Mouse (Mus musculus) MEL (cell line): ENCODE data around the gene Ruvbl2. TPM values are rescaled to one million over a fixed set of nuclear protein-coding genes. Genes with fewer than 3 reads are reported as not detected.

Experiments
- DNase-seq: peaks from one replicate; pipeline ENCODE4 v3.0.0; 2011; ENCODE audit warnings: low read depth, low spot score
- H3K27ac ChIP-seq: 2 replicates; pipeline ENCODE4 v1.5.1; 2012; ENCODE audit warnings: low read depth, mild to moderate bottlenecking, control low read depth, low read length, moderate library complexity; ENCODE audit not compliant: control insufficient read depth
- H3K27me3 ChIP-seq, 2 experiments: fragments of 150-350 bp in 1 of 2; sonication (generic) in 1 of 2; 2 replicates each; pipeline ENCODE4 v1.6.1; 2012; ENCODE audit warnings: low read length in 2 of 2, mild to moderate bottlenecking in 2 of 2, improper control_type of control experiment in 1 of 2, moderate library complexity in 1 of 2; ENCODE audit not compliant: insufficient read depth in 2 of 2, control insufficient read depth in 1 of 2
- H3K36me3 ChIP-seq, 2 experiments: 2 replicates each; pipeline ENCODE4 v1.6.1; 2012 to 2014; ENCODE audit warnings: low read length in 2 of 2, improper control_type of control experiment in 1 of 2, inconsistent platforms in 1 of 2, mild to moderate bottlenecking in 1 of 2; ENCODE audit not compliant: insufficient read depth in 2 of 2, control insufficient read depth in 1 of 2
- H3K4me1 ChIP-seq, 2 experiments: fragments of 150-350 bp in 1 of 2; sonication (generic) in 1 of 2; 2 replicates each; pipeline ENCODE4 v1.6.1; 2012; ENCODE audit warnings: low read length in 2 of 2, improper control_type of control experiment in 1 of 2, mild to moderate bottlenecking in 1 of 2; ENCODE audit not compliant: insufficient read depth in 2 of 2, control insufficient read depth in 1 of 2
- H3K4me3 ChIP-seq, 2 experiments: fragments of 150-350 bp in 1 of 2; sonication (generic) in 1 of 2; 2 replicates each; pipeline ENCODE4 v1.5.1; 2012; ENCODE audit warnings: low read depth in 2 of 2, low read length in 2 of 2, mild to moderate bottlenecking in 2 of 2, moderate library complexity in 2 of 2, control low read depth in 1 of 2, improper control_type of control experiment in 1 of 2; ENCODE audit not compliant: control insufficient read depth in 1 of 2, insufficient read depth in 1 of 2
- H3K79me2 ChIP-seq: 2 replicates; pipeline ENCODE4 v1.6.1; 2012; ENCODE audit warnings: mild to moderate bottlenecking, low read length, moderate library complexity; ENCODE audit not compliant: control insufficient read depth, poor library complexity, insufficient read depth
- H3K9ac ChIP-seq: 2 replicates; pipeline ENCODE4 v1.6.1; 2012; ENCODE audit warnings: low read depth, mild to moderate bottlenecking, control low read depth, low read length, moderate library complexity; ENCODE audit not compliant: control insufficient read depth, poor library complexity, severe bottlenecking
- H3K9me3 ChIP-seq: fragments of 150-350 bp; sonication (generic); replicated peaks from 2 replicates; pipeline ENCODE4 v1.6.1; 2012; ENCODE audit warnings: mild to moderate bottlenecking, low read length, improper control_type of control experiment, moderate library complexity; ENCODE audit not compliant: insufficient read depth
- GABPA ChIP-seq: IDR thresholded peaks from 2 replicates; pipeline ENCODE4 v1.6.1; 2012; ENCODE audit warnings: low read depth, mild to moderate bottlenecking, inconsistent platforms, low read length, improper control_type of control experiment, moderate library complexity
- MEF2A ChIP-seq: IDR thresholded peaks from 2 replicates; pipeline ENCODE4 v1.6.1; 2014; ENCODE audit warnings: low read depth, mild to moderate bottlenecking, inconsistent platforms, low read length, improper control_type of control experiment; ENCODE audit not compliant: poor library complexity, insufficient replicate concordance, severe bottlenecking; ENCODE audit errors: extremely low read depth
- MXI1 ChIP-seq: IDR thresholded peaks from 2 replicates; pipeline ENCODE4 v1.6.1; 2011; ENCODE audit warnings: mild to moderate bottlenecking, low read depth, low read length, improper control_type of control experiment
- NRF1 ChIP-seq: IDR thresholded peaks from 2 replicates; pipeline ENCODE4 v1.6.1; 2014; ENCODE audit warnings: low read depth, mild to moderate bottlenecking, inconsistent platforms, low read length, improper control_type of control experiment, moderate library complexity; ENCODE audit not compliant: poor library complexity, insufficient read depth, severe bottlenecking
- POLR2A ChIP-seq, 2 experiments: IDR thresholded peaks; 2 replicates each; pipeline ENCODE4 v1.6.1; 2011 to 2012; ENCODE audit warnings: low read length in 2 of 2, mild to moderate bottlenecking in 2 of 2, control low read depth in 1 of 2, improper control_type of control experiment in 1 of 2, low read depth in 1 of 2, moderate library complexity in 1 of 2; ENCODE audit not compliant: control insufficient read depth in 1 of 2, insufficient read depth in 1 of 2, poor library complexity in 1 of 2
- POLR2AphosphoS2 ChIP-seq: IDR thresholded peaks from 2 replicates; pipeline ENCODE4 v1.6.1; 2011; ENCODE audit warnings: low read length, improper control_type of control experiment
- SIN3A ChIP-seq: IDR thresholded peaks from 2 replicates; pipeline ENCODE4 v1.6.1; 2012; ENCODE audit warnings: low read length, improper control_type of control experiment, inconsistent platforms
- TAL1 ChIP-seq: IDR thresholded peaks from 2 replicates; pipeline ENCODE4 v1.6.1; 2012; ENCODE audit warnings: mild to moderate bottlenecking, inconsistent platforms, low read length, moderate library complexity, mixed read lengths
- TBP ChIP-seq: IDR thresholded peaks from 2 replicates; pipeline ENCODE4 v1.8.0; 2011; ENCODE audit warnings: low read depth, low read length, improper control_type of control experiment
- TCF12 ChIP-seq: IDR thresholded peaks from 2 replicates; pipeline ENCODE4 v1.6.1; 2014; ENCODE audit warnings: low read depth, mild to moderate bottlenecking, inconsistent platforms, low read length, improper control_type of control experiment, moderate library complexity
- UBTF ChIP-seq: IDR thresholded peaks from 2 replicates; pipeline ENCODE4 v1.6.1; 2012; ENCODE audit warnings: low read depth, mild to moderate bottlenecking, inconsistent platforms, low read length, improper control_type of control experiment, moderate library complexity, borderline replicate concordance; ENCODE audit not compliant: insufficient read depth
- USF1 ChIP-seq: IDR thresholded peaks from 2 replicates; pipeline ENCODE4 v1.6.1; 2014; ENCODE audit warnings: low read depth, mild to moderate bottlenecking, inconsistent platforms, low read length, improper control_type of control experiment, moderate library complexity
- ZNF384 ChIP-seq: IDR thresholded peaks from 2 replicates; pipeline ENCODE4 v1.6.1; 2012; ENCODE audit warnings: low read depth, mild to moderate bottlenecking, inconsistent platforms, low read length, improper control_type of control experiment
- polyA plus RNA-seq, 2 experiments: library from polyadenylated mRNA; stranded (reverse) in 1 of 2; unstranded in 1 of 2; fragments of >175 nt in 1 of 2; fragments of >200 nt in 1 of 2; gene quantifications; 2 replicates each; pipeline versions ENCODE4 v1.2.1 to v1.2.4; 2012; ENCODE audit warnings: low replicate concordance in 2 of 2, low read depth in 1 of 2; ENCODE audit not compliant: insufficient read length in 2 of 2, insufficient read depth in 1 of 2, missing spikeins in 1 of 2
- total RNA-seq: library from RNA; depleted of rRNA; stranded (reverse); fragments of 300-350 nt; gene quantifications from 2 replicates; pipeline ENCODE4 v1.2.3, GENCODE M21; 2012

Gene Ruvbl2
- total and polyA plus RNA-seq, 3 experiments, result 434 to 758 TPM; not detected in 1

DNA sequence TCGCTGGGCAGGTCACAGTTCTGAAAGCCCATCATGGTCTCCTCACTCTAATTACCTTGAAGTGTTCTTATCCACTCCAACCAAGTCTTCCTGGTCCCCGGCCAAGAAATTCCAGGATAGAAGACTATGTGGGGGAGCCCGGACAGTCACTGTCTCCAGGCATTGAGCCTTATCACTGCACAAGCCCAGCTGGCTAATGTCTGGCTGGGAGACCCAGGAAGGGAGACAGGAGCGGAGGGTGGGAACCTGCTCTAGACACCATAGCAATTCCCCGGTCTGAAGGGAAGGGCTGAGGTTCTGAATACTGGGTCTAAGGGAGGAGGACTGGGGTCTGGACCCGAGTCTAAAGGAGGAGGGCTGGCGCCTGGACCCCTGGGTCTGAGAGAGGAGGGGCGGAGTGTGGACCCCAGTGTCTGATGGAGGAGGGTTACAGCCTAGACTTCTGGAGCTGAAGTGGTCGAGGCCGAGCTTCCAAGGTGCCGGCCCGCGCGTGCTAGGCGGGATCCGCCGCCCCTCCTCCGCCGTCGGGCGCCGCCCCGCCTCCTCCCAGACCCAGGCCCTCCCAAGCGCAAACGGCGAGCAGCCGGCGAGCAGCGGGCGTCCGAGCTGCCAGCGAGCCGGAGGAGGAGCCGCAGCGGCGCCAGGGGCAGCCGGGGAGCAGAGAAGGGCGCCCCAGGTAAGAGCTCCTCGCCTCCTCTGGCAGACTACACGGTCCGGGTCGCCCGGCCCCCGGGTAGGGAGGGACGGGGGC is 24.6 kb downstream of the Ruvbl2 start, which contains the start of gene Ntf5:
Ntf5 (plus strand) TSS at position 583 of the 751 bp plus-strand sequence.
- peaks cover 6 to 7% of the 10 kb centered on the region in 2 experiments; a peak in 2 of 4 replicates for H3K4me1 ChIP-seq
- no peak for TF ChIP-seq TBP
- 0 out of 2 replicates have a peak, but pooled peaks have one; percentile 40 for TF ChIP-seq UBTF
- TF ChIP-seq NRF1, result no peak
- no peak for TF ChIP-seq TAL1
- TF ChIP-seq SIN3A, result peak; percentile 27
- TF ChIP-seq TCF12, result no peak; the same call in 1 of the 2 replicates
- TF ChIP-seq USF1, result no peak
- no peak for TF ChIP-seq MXI1
- no peak for TF ChIP-seq GABPA
- TF ChIP-seq POLR2A (IDR thresholded peaks at IDR 0.05; ENCODE audit: control insufficient read depth in 1 of 2, insufficient read depth in 1 of 2, low read depth in 1 of 2, low read length in 2 of 2, poor library complexity in 1 of 2), result no peak; a peak in 1 of 4 replicates
- no peak for TF ChIP-seq MEF2A
- TF ChIP-seq, all 39 proteins: peak for 2
- DNase-seq, result peak; percentile 63
- H3K4me3 ChIP-seq, result peak within 1 kb of the TSS; percentile 69 to 100
- no peak within 1 kb of the TSS for H3K27ac ChIP-seq
- H3K27me3 ChIP-seq, result peaks cover 0 to 3% of the 10 kb centered on the region in 2 experiments; a peak in 2 of 4 replicates
- H3K9ac ChIP-seq, result peak within 1 kb of the TSS; percentile 71
- H3K79me2 ChIP-seq, result no peaks in the 10 kb centered on the region; the same call in 1 of the 2 replicates
- no peaks in the 10 kb centered on the region for H3K9me3 ChIP-seq
- no peaks in the 10 kb centered on the region; a peak in 1 of 4 replicates for H3K36me3 ChIP-seq

DNA sequence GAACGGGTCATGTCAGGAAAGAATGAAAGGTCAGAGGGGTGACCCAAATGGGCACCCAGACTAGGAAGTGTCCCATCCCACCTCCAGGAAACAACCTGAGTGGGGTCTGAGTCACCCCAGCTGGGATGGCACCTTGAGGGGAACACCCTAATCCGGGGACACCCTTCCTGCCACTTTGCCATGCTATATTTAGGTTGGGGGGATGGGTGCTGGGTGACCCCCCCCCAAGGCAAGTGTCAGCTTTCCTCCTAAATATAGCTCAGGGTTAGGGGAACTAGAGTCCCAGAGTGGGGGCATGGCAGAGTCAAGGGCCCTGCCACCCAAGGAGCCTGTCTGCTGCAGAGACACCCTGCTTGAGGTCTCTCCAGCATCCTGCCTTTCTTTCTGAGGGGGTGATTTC is 25.5 kb downstream of the Ruvbl2 start:
- Histone ChIP-seq H3K36me3 (no peaks in the 10 kb centered on the region; a peak in 1 of 4 replicates), H3K27ac (no peak overlapping the region), H3K27me3 (peaks cover 0 to 3% of the 10 kb centered on the region in 2 experiments; a peak in 2 of 4 replicates), H3K9me3 (no peaks in the 10 kb centered on the region), H3K79me2 (no peaks in the 10 kb centered on the region; the same call in 1 of the 2 replicates), H3K4me1 (peaks cover 6 to 7% of the 10 kb centered on the region in 2 experiments; a peak in 2 of 4 replicates), H3K4me3 (no peak overlapping the region), H3K9ac (no peak overlapping the region)
- no peak for DNase-seq
- TF ChIP-seq POLR2AphosphoS2, result no peak
- no peak for TF ChIP-seq ZNF384
